Mouse (Mus musculus): Measurements from ENCODE around the gene N4bp2.

DNA sequence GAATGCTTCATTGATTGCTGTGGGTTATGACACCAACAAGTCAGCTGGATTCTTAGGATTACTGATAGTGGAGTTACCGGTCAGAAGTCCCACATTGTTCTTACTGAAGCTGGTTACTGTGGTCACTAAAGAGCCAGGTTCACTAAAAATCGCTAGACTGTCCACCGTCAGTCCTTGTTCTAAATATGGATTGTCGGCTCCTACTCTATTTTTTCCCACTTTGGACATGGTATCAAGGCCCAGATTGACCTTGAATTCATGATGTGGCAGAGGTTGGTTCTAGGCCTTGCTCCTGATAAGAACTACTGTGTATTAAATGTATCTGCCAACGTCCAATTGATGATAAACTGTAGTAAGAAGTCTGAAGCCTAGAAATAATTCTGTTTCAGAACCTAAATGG, 4.7 kb downstream of the N4bp2 start:
- no peak for TF ChIP-seq FOSL1 (IDR thresholded peaks at IDR 0.05; ENCODE audit: insufficient read depth, low read length, poor library complexity, severe bottlenecking)
- no peak for TF ChIP-seq CTCF (IDR thresholded peaks at IDR 0.05; ENCODE audit: control insufficient read depth, insufficient read depth, insufficient read length)
- no peak for TF ChIP-seq USF1 (IDR thresholded peaks at IDR 0.05; ENCODE audit: low read depth)
- TF ChIP-seq MYOG (IDR thresholded peaks at IDR 0.05; ENCODE audit: control insufficient read depth, extremely low read depth, insufficient read length): no peak
- TF ChIP-seq MYOD1 (IDR thresholded peaks at IDR 0.05; ENCODE audit: control insufficient read depth, insufficient read length, low read depth): no peak
- TF ChIP-seq CEBPB (IDR thresholded peaks at IDR 0.05; ENCODE audit: low read depth): no peak
- no peak for TF ChIP-seq MAX (IDR thresholded peaks at IDR 0.05)

All from C2C12 (cell line).